Mouse (Mus musculus): ENCODE measurements around the gene Gpx4.

Gpx4 gene

DNA sequence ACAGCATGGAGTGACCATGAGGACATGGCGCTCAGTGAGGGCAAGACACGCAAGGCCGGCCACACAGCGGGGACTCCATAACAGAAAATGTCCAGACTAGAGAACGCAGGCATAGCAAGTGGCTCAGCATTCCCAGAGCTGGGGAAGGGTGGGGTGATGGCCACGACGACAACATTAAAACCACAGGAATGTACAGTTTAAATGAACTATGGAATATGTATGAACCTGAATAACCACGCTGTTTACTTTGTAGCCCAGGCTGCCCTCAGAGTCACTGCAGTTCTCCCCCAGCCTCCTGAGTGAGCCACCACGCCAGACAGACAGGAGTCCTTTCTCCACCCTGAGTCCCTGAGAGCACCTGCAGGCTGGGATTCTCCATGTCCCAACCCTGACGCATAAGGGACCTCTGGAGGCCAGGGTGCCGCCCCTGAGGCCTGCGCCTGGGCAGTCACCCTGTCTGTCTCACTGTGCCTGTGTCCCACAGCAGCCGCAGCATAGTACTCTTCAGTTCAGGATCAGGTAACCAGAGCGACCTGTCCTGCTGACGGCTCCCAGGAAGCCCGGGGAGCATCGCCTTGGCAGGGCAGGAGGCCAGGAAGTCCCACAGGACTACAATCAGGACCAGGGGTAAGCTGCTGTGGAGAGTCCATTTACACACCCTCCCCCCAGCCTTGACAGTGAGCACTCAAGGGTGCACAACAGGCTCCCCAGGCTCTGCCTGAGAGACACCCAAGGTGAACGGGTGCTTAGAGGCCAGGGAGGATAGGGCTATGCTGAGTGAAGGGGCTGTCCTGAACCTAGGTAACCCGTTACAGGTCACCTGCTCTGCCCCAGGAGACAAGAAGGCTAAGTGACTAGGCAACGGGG lies 25.9 kb downstream of the Gpx4 start:
- in situ Hi-C loops (cut with MseI, MboI): no loop called here

DNA sequence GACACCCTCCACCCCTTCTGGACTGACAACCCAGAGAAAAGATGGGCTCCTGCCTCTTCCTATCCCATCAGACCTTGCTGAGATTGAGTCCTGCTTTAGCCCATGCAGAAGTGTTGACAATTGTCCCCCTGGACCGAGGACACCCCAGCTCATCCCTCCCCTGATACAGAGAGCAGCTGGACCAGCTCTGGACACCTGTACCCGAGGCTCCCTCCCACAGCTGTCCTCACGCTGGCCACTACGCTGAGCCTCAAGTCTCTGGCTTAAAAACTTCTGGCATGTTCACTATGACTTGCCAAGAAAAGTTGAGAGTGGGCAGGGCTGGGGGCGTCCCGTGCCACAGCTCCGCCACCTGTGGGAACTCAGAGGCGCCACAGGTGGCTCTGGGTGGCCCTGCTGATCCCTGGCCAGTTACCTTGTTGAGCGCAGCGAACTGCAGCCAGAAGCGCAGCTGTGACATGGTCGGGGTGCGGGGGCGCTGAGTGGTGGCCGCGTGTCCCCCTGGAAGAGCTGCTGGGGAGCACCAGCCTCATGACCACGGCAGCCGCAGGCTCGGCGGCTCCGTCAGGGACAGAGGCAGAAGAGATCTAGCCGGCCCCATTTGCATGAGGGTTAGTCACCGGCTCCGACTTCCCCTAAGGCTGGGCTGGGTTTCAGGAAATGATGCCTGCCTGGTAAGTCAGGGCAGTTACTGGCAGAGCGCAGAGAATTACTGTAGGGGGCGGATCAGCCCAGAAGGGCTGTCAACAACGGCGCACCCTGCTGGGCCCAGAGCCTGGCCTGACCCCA lies 28.0 kb downstream of the Gpx4 start:
- in situ Hi-C loops (cut with MseI, MboI): no loop called here

- in situ Hi-C loops (cut with MseI, MboI): no loop called here
These were observed 29.0 kb downstream of the Gpx4 start for GRCm38 (mm10) chr10:80075924-80076323.

DNA sequence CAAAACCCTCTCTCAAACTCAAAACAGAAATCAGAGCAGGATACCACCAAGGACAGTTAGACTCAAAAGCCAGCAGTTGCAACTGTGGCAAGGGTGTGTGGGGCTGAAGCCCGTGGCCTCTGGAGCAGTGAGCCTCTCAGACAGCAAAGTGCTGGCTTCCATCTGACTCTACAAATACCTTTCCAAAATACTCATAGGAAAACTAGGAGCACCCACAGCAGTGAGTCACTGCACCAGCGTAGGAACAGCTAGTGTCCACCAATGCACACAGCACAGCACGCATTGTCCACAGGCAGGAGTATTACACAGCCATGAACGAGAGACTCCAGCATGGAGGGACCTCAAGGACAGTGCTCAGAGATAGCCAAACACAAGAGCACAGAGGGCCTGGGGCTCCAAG lies 29.4 kb downstream of the Gpx4 start:
- in situ Hi-C loops (cut with MseI, MboI): no loop called here

DNA sequence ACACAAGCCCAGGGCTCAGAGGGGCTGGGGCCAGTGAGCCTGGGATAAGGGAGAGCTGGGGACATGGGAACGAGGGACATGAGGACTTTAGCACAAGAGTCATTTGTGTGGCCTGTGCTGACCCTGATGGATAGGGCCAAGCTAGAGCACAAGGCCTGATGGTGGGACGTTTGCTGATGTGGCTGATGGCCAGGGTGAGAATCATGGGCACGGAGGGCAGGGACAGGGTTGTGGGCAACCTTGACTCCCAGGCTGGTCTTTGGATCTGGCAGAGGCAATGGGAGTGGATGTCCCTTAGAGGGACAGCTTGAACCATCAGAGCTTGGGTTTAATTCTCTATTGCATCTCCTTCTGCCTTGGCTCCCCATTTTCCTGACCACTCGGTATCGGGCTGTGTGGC lies 30.3 kb downstream of the Gpx4 start:
- in situ Hi-C loops (cut with MseI, MboI): no loop called here

GRCm38 (mm10) chr10:80078366-80078765 lies 31.4 kb downstream of the Gpx4 start:
- in situ Hi-C loops (cut with MseI, MboI): no loop called here

- in situ Hi-C loops (cut with MseI, MboI): no loop called here
These were observed 33.6 kb downstream of the Gpx4 start for GRCm38 (mm10) chr10:80080396-80081070.

- in situ Hi-C loops (cut with MseI, MboI): no loop called here
These were observed 34.1 kb downstream of the Gpx4 start for GRCm38 (mm10) chr10:80081075-80081474.

GRCm38 (mm10) chr10:80084817-80085487 lies 38.0 kb downstream of the Gpx4 start:
- in situ Hi-C loops (cut with MseI, MboI): no loop called here

DNA sequence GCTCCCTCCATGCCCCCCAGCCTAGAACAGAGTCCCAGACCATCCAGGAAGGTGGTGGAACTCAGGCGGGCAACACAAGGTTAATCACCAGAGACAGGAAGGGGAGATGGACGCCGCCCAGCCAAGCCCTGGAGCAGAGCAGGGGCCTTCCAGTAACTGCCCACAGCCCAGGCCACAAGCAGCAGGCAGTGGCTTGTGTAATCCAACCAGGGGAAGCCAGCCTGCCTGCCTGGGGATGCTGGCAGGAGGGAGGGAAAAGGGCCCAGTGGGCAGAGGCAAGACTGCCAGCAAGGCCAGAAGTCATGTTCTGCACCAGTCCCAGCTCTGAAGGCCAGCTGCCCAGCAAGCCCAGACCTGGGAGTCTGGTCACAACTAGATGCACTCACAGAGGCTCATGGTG lies 39.9 kb downstream of the Gpx4 start:
- in situ Hi-C loops (cut with MseI, MboI): no loop called here

DNA sequence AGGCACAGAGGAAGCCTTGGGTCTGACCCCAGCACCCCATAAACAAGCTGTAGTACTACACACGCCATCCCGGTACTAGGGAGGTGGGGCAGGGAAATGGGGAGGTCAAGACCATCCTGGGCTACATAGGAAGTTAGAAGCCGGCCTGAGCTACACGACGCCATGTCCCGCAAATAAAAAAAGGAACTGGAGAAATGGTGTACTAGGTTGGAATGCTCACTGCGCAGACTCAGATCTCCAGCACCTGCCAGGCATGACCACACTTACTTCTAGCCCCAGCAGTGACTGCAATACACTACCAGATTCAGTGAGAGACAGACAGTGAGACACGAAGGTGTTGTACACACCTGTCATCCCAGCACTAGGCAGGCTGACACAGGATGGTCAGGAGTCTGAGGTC lies 40.5 kb downstream of the Gpx4 start:
- in situ Hi-C loops (cut with MseI, MboI): no loop called here

DNA sequence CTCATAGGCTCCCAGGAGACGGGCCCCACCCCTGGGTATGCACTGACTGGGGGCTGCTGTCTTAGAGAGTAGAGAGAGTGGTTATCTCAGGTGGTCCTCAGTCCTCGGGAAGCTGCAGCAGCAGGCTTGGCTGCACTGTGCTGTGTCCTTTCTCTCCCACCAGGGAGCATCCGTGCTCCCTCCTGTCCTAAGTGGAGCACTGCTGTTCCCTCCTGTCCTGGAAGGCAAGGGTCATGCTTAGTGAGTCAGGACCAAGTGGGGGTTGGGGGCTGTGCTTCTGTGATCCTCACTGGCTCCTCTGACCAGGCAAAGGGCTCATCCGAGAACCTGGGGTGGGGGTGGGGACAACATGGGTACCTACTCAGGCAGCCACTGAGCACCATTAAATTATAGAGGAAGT lies 42.2 kb downstream of the Gpx4 start:
- in situ Hi-C loops (cut with MseI, MboI): no loop called here

GRCm38 (mm10) chr10:80091527-80091926 lies 44.6 kb downstream of the Gpx4 start:
- in situ Hi-C loops (cut with MseI, MboI): no loop called here

GRCm38 (mm10) chr10:80092690-80093089 lies 45.7 kb downstream of the Gpx4 start:
- in situ Hi-C loops (cut with MseI, MboI): no loop called here

DNA sequence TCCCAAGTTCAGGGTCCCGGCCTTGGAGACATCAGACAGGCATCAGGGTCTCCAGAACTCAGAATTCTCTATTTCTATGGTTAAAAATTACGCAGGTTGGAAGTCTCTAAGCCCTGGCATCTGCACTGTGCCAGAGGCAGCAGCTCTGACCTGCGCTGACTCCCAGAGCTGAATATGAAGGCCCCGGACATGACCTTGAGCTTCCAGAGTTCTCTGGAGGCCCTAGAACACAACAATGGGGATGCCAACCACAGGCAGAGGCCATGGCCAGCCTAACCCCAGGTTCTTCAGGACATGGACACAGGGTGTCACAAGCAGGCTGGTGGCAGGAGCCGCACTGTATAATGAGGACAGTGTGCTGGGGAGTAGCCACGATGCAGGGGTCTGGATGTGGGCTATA lies 47.1 kb downstream of the Gpx4 start:
- in situ Hi-C loops (cut with MseI, MboI): no loop called here

GRCm38 (mm10) chr10:80094684-80095083 lies 47.7 kb downstream of the Gpx4 start:
- in situ Hi-C loops (cut with MseI, MboI): no loop called here

- in situ Hi-C loops (cut with MseI, MboI): no loop called here
These were observed 48.6 kb downstream of the Gpx4 start for GRCm38 (mm10) chr10:80095547-80095946.

GRCm38 (mm10) chr10:80097275-80097674 lies 50.3 kb downstream of the Gpx4 start:
- in situ Hi-C loops (cut with MseI, MboI): no loop called here

GRCm38 (mm10) chr10:80098630-80099029 lies 51.7 kb downstream of the Gpx4 start:
- in situ Hi-C loops (cut with MseI, MboI): no loop called here

DNA sequence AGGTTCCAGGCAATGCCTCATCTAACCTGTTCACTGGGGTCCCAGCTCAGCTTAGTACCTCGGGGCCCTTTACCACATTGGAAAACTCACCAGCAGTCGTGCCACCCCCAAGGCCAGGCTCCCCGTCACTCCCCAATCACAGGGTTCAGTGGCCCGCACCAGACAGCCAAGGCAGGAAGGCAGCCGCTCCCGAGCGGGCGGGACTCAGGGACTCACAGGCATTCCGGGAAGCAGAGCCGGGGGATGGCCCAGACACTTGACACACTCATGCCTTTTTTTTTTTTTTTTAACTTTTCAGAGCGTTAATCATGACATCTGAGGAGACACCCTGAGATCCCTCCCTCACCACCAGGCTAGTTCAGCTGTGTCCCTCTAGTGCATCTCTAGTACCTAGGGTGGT lies 54.0 kb downstream of the Gpx4 start:
- in situ Hi-C loops (cut with MseI, MboI): no loop called here

- in situ Hi-C loops (cut with MseI, MboI): no loop called here
These were observed 55.4 kb downstream of the Gpx4 start for GRCm38 (mm10) chr10:80102216-80102915.

Measured in mouse trophoblast stem cell (cell line).